Mouse (Mus musculus): ENCODE results near the gene Polr2c. TPM values are rescaled to one million over a fixed set of nuclear protein-coding genes. Genes with fewer than 3 reads are reported as not detected.

Gene Polr2c
- total and polyA plus RNA-seq, 3 experiments, result 93.2 to 141 (median 120) TPM

GRCm38 (mm10) chr8:94822637-94823560 is 34.4 kb upstream of the Polr2c start:
- Histone ChIP-seq H3K36me3 (replicated peaks in 1 of 2; ENCODE audit: control insufficient read depth in 1 of 2, insufficient read depth in 1 of 2, low read length in 1 of 2) (peaks cover 67 to 96% of the 10 kb centered on the region in 2 experiments), H3K4me1 (ENCODE audit: control insufficient read depth in 1 of 2, insufficient read depth in 2 of 2) (peaks cover 0 to 5% of the 10 kb centered on the region in 2 experiments; a peak in 1 of 4 replicates), H3K4me2 (ENCODE audit: insufficient read depth, low read depth, poor library complexity, severe bottlenecking) (no peak overlapping the region), H3K4me3 (replicated peaks in 1 of 3; ENCODE audit: low read depth in 2 of 3, low read length in 2 of 3, poor library complexity in 1 of 3) (no peak overlapping the region), H3K9ac (ENCODE audit: insufficient read depth, low read depth) (no peak overlapping the region), H3K27me3 (replicated peaks) (no peaks in the 10 kb centered on the region), H3K79me2 (replicated peaks; ENCODE audit: control insufficient read depth, extremely low read depth, insufficient read depth, poor library complexity, severe bottlenecking) (no peaks in the 10 kb centered on the region), H3K27ac (ENCODE audit: insufficient read depth, low read depth) (peak overlapping the region; percentile 13), H3K9me3 (replicated peaks; ENCODE audit: low read length) (no peaks in the 10 kb centered on the region)
- peak; percentile 100 for TF ChIP-seq MAFK (IDR thresholded peaks at IDR 0.05; ENCODE audit: insufficient replicate concordance, low read length)
- TF ChIP-seq SMC3 (IDR thresholded peaks at IDR 0.05; ENCODE audit: low read depth, low read length), result peak; percentile 50
- TF ChIP-seq USF2 (conservative IDR thresholded peaks at IDR 0.05; ENCODE audit: low read depth, low read length), result no peak
- TF ChIP-seq MAZ (IDR thresholded peaks at IDR 0.05; ENCODE audit: low read depth, low read length), result no peak
- TF ChIP-seq RAD21 (IDR thresholded peaks at IDR 0.05; ENCODE audit: low read depth, low read length), result peak; percentile 35
- peak in 1 of 2 experiments; percentile 67; a peak in 2 of 4 replicates for TF ChIP-seq CTCF (conservative IDR thresholded peaks at IDR 0.05 in 1 of 2, IDR thresholded peaks at IDR 0.05 in 1 of 2; ENCODE audit: low read depth in 2 of 2, low read length in 2 of 2)
- no peak for TF ChIP-seq MEF2A (IDR thresholded peaks at IDR 0.05; ENCODE audit: borderline replicate concordance, low read depth, low read length)
- peak; percentile 55 for DNase-seq (ENCODE audit: extremely low read depth)
- in situ Hi-C loops (cut with MboI; ENCODE audit: low pct_ligation_motif_present, low pct_unique_long_range_greater_than_20kb, low sequenced_read_pairs) (loop anchor here (5.0 kb wide), 1 partner anchor 84 kb away; no protein-coding TSS in a partner anchor), dilution Hi-C loops (cut with MboI; ENCODE audit: extremely low pct_ligation_motif_present, extremely low pct_unique_long_range_greater_than_20kb, low sequenced_read_pairs) (no loop called here)

GRCm38 (mm10) chr8:94825170-94825569 is 32.1 kb upstream of the Polr2c start:
- in situ Hi-C loops (cut with MboI; ENCODE audit: low pct_ligation_motif_present, low pct_unique_long_range_greater_than_20kb, low sequenced_read_pairs) (no loop called here), dilution Hi-C loops (cut with MboI; ENCODE audit: extremely low pct_ligation_motif_present, extremely low pct_unique_long_range_greater_than_20kb, low sequenced_read_pairs) (no loop called here)
- no peak for DNase-seq (ENCODE audit: extremely low read depth)
- peaks cover 0 to 5% of the 10 kb centered on the region in 2 experiments; a peak in 1 of 4 replicates for H3K4me1 ChIP-seq (ENCODE audit: control insufficient read depth in 1 of 2, insufficient read depth in 2 of 2)
- no peak overlapping the region for H3K4me3 ChIP-seq (replicated peaks in 1 of 3; ENCODE audit: low read depth in 2 of 3, low read length in 2 of 3, poor library complexity in 1 of 3)
- no peak overlapping the region; the same call in 1 of the 2 replicates for H3K27ac ChIP-seq (ENCODE audit: insufficient read depth, low read depth)
- H3K9me3 ChIP-seq (replicated peaks; ENCODE audit: low read length), result no peaks in the 10 kb centered on the region
- no peak overlapping the region for H3K4me2 ChIP-seq (ENCODE audit: insufficient read depth, low read depth, poor library complexity, severe bottlenecking)
- no peaks in the 10 kb centered on the region; the same call in 1 of the 2 replicates for H3K79me2 ChIP-seq (replicated peaks; ENCODE audit: control insufficient read depth, extremely low read depth, insufficient read depth, poor library complexity, severe bottlenecking)
- H3K9ac ChIP-seq (ENCODE audit: insufficient read depth, low read depth), result no peak overlapping the region
- H3K36me3 ChIP-seq (replicated peaks in 1 of 2; ENCODE audit: control insufficient read depth in 1 of 2, insufficient read depth in 1 of 2, low read length in 1 of 2), result peaks cover 77 to 93% of the 10 kb centered on the region in 2 experiments
- no peak for TF ChIP-seq MEF2A (IDR thresholded peaks at IDR 0.05; ENCODE audit: borderline replicate concordance, low read depth, low read length)
- no peak for TF ChIP-seq CHD1 (IDR thresholded peaks at IDR 0.05; ENCODE audit: low read depth, low read length)
- no peak for TF ChIP-seq ZNF384 (IDR thresholded peaks at IDR 0.05; ENCODE audit: low read depth, low read length)
- no peak for TF ChIP-seq NRF1 (IDR thresholded peaks at IDR 0.05; ENCODE audit: low read depth, low read length)
- no peak for TF ChIP-seq MAFK (IDR thresholded peaks at IDR 0.05; ENCODE audit: insufficient replicate concordance, low read length)
- H3K27me3 ChIP-seq (replicated peaks), result no peaks in the 10 kb centered on the region

- dilution Hi-C loops (cut with MboI; ENCODE audit: extremely low pct_ligation_motif_present, extremely low pct_unique_long_range_greater_than_20kb, low sequenced_read_pairs), result no loop called here
- H3K4me3 ChIP-seq (replicated peaks in 1 of 3; ENCODE audit: low read depth in 2 of 3, low read length in 2 of 3, poor library complexity in 1 of 3), result no peak overlapping the region
- H3K9ac ChIP-seq (ENCODE audit: insufficient read depth, low read depth), result no peak overlapping the region
- no peak overlapping the region for H3K27ac ChIP-seq (ENCODE audit: insufficient read depth, low read depth)
- H3K79me2 ChIP-seq (replicated peaks; ENCODE audit: control insufficient read depth, extremely low read depth, insufficient read depth, poor library complexity, severe bottlenecking), result no peaks in the 10 kb centered on the region; the same call in 1 of the 2 replicates
- H3K4me1 ChIP-seq (ENCODE audit: control insufficient read depth in 1 of 2, insufficient read depth in 2 of 2), result peaks cover 0 to 5% of the 10 kb centered on the region in 2 experiments; a peak in 1 of 4 replicates
- peaks cover 74 to 92% of the 10 kb centered on the region in 2 experiments for H3K36me3 ChIP-seq (replicated peaks in 1 of 2; ENCODE audit: control insufficient read depth in 1 of 2, insufficient read depth in 1 of 2, low read length in 1 of 2)
- no peak overlapping the region for H3K4me2 ChIP-seq (ENCODE audit: insufficient read depth, low read depth, poor library complexity, severe bottlenecking)
- no peak for DNase-seq (ENCODE audit: extremely low read depth)
- peaks cover 3% of the 10 kb centered on the region for H3K9me3 ChIP-seq (replicated peaks; ENCODE audit: low read length)
- H3K27me3 ChIP-seq (replicated peaks), result no peaks in the 10 kb centered on the region
- TF ChIP-seq PAX5 (IDR thresholded peaks at IDR 0.05; ENCODE audit: low read length) (no peak), POLR2AphosphoS2 (IDR thresholded peaks at IDR 0.05; ENCODE audit: low read depth, low read length) (no peak), MAZ (IDR thresholded peaks at IDR 0.05; ENCODE audit: low read depth, low read length) (no peak), SMC3 (IDR thresholded peaks at IDR 0.05; ENCODE audit: low read depth, low read length) (no peak), CHD1 (IDR thresholded peaks at IDR 0.05; ENCODE audit: low read depth, low read length) (no peak), JUN (IDR thresholded peaks at IDR 0.05; ENCODE audit: insufficient read depth, low read depth, low read length) (no peak), TCF12 (IDR thresholded peaks at IDR 0.05; ENCODE audit: low read depth, low read length) (no peak), CHD2 (IDR thresholded peaks at IDR 0.05; ENCODE audit: low read length) (no peak), ZKSCAN1 (IDR thresholded peaks at IDR 0.05; ENCODE audit: borderline replicate concordance, low read depth, low read length) (no peak), ZMIZ1 (IDR thresholded peaks at IDR 0.05; ENCODE audit: low read depth, low read length) (no peak), ZNF384 (IDR thresholded peaks at IDR 0.05; ENCODE audit: low read depth, low read length) (no peak), KAT2A (IDR thresholded peaks at IDR 0.05; ENCODE audit: insufficient replicate concordance, low read length) (no peak)
- in situ Hi-C loops (cut with MboI; ENCODE audit: low pct_ligation_motif_present, low pct_unique_long_range_greater_than_20kb, low sequenced_read_pairs), result no loop called here
Measured at GRCm38 (mm10) chr8:94826210-94826609, 31.0 kb upstream of the Polr2c start.

All from CH12.LX (cell line).